ENCODE assay signal across 10 mouse cellular contexts in genomic region chr7:82371411-82371810, GRCm38 (mm10). TPM values are rescaled to one million over a fixed set of nuclear protein-coding genes. Genes with fewer than 3 reads are reported as not detected.
DNase-seq lines count a peak whose midpoint lies in the region; ATAC-seq lines count a peak whose summit lies in the region.
"Had no signal": no experiment of that assay in that cellular context is flagged by ENCODE, and none has a peak within 500 bp of the region (broad histone marks: within the 10 kb centered on the region; RNA-seq: fewer than 3 reads in every experiment).

No protein-coding gene starts in this region.

- H3K27me3 ChIP-seq in lung, embryonic 15.5 days = no peaks in the 10 kb centered on the region
- no peaks in the 10 kb centered on the region for H3K27me3 ChIP-seq in forebrain, embryonic 12.5 days
- no peaks in the 10 kb centered on the region for H3K27me3 ChIP-seq in forebrain, embryonic 14.5 days (replicated peaks; ENCODE audit: control insufficient read depth, insufficient read depth, low read length)
- H3K27me3 ChIP-seq: neural tube, embryonic 12.5 days had no signal

- peak; percentile 30 for DNase-seq in layer of hippocampus, adult 9-11 months
- DNase-seq in layer of hippocampus, adult 9-10 months (ENCODE audit: low spot score) = no peak
- peak; percentile 24 for DNase-seq in adrenal gland, adult 8-10 months
- DNase-seq in gastrocnemius, postnatal 14 days = peak; percentile 79
- DNase-seq in B cell, adult 2 months = no peak
- no peak for DNase-seq in forebrain, embryonic 14.5 days (ENCODE audit: low spot score)

- intact Hi-C loops in gastrocnemius, postnatal 14 days (cut with DNase I; ENCODE audit: low total_unique reads) = no loop called here

- no peaks in the 10 kb centered on the region for H3K9me3 ChIP-seq in lung, embryonic 15.5 days
- H3K9me3 ChIP-seq in forebrain, embryonic 12.5 days = no peaks in the 10 kb centered on the region
- no peaks in the 10 kb centered on the region for H3K9me3 ChIP-seq in forebrain, embryonic 14.5 days (replicated peaks; ENCODE audit: control insufficient read depth, low read length)
- H3K9me3 ChIP-seq: neural tube, embryonic 12.5 days had no signal

- peak; percentile 70; the same call in 1 of the 2 replicates for ATAC-seq in lung, embryonic 15.5 days (ENCODE audit: borderline replicate concordance, extremely low read depth, low FRiP score, low TSS enrichment)
- ATAC-seq in forebrain, embryonic 12.5 days (ENCODE audit: low FRiP score) = no peak
- no peak for ATAC-seq in forebrain, embryonic 14.5 days

- H3K4me3 ChIP-seq in lung, embryonic 15.5 days = no peak overlapping the region
- H3K4me3 ChIP-seq in forebrain, embryonic 12.5 days (replicated peaks) = no peak overlapping the region
- no peak overlapping the region for H3K4me3 ChIP-seq in forebrain, embryonic 14.5 days (ENCODE audit: low read depth, low read length)
- H3K4me3 ChIP-seq: neural tube, embryonic 12.5 days had no signal

- H3K9ac ChIP-seq in lung, embryonic 15.5 days = no peak overlapping the region
- H3K9ac ChIP-seq in forebrain, embryonic 12.5 days = no peak overlapping the region
- no peak overlapping the region for H3K9ac ChIP-seq in forebrain, embryonic 14.5 days (ENCODE audit: low read length)
- H3K9ac ChIP-seq: neural tube, embryonic 12.5 days had no signal

- WGBS in lung, embryonic 15.5 days = 37% methylated on average over 3 of the region's 3 CpGs
- WGBS in forebrain, embryonic 12.5 days = 83% methylated on average over 3 of the region's 3 CpGs
- WGBS in forebrain, embryonic 14.5 days = 79% methylated on average over 3 of the region's 3 CpGs

- H3K4me2 ChIP-seq in lung, embryonic 15.5 days = no peak overlapping the region
- no peak overlapping the region for H3K4me2 ChIP-seq in forebrain, embryonic 12.5 days
- H3K4me2 ChIP-seq in forebrain, embryonic 14.5 days (ENCODE audit: low read length) = no peak overlapping the region
- H3K4me2 ChIP-seq: neural tube, embryonic 12.5 days had no signal

- no peaks in the 10 kb centered on the region for H3K36me3 ChIP-seq in lung, embryonic 15.5 days
- no peaks in the 10 kb centered on the region for H3K36me3 ChIP-seq in forebrain, embryonic 12.5 days (replicated peaks)
- no peaks in the 10 kb centered on the region for H3K36me3 ChIP-seq in forebrain, embryonic 14.5 days (ENCODE audit: control insufficient read depth, insufficient read depth, low read length)
- H3K36me3 ChIP-seq: neural tube, embryonic 12.5 days had no signal

- no peak overlapping the region for H3K27ac ChIP-seq in lung, embryonic 15.5 days
- no peak overlapping the region for H3K27ac ChIP-seq in forebrain, embryonic 12.5 days
- no peak overlapping the region for H3K27ac ChIP-seq in forebrain, embryonic 14.5 days (ENCODE audit: low read depth, low read length)
- H3K27ac ChIP-seq: kidney, postnatal 0 days; neural tube, embryonic 12.5 days had no signal

- H3K4me1 ChIP-seq in lung, embryonic 15.5 days = peaks cover 6% of the 10 kb centered on the region; the same call in 1 of the 2 replicates
- no peaks in the 10 kb centered on the region for H3K4me1 ChIP-seq in forebrain, embryonic 12.5 days
- no peaks in the 10 kb centered on the region for H3K4me1 ChIP-seq in forebrain, embryonic 14.5 days (ENCODE audit: control insufficient read depth, insufficient read depth, low read length)
- H3K4me1 ChIP-seq: neural tube, embryonic 12.5 days had no signal

RNA-seq across cellular contexts. Expression of gene Adamtsl3, which starts 35.9 kb away (rescaled TPM):
- total RNA-seq in adrenal gland, adult 8-10 months (2022) = 1 to 10 TPM in 2 of 4 experiments, under 1 TPM in 2; 0.65 to 2.1 (median 1.2) TPM
- 1 to 10 TPM; 7.4 to 8.1 TPM for total RNA-seq in gastrocnemius, postnatal 14 days (2021)
- 1.2 and 2.1 TPM in 2 replicates for polyA plus RNA-seq in lung, embryonic 15.5 days (2015; fragmentation: Nextera tagmentation; extraction: Ambion mirVana)
- 0.15 and 0.56 TPM in 2 replicates for polyA plus RNA-seq in forebrain, embryonic 12.5 days (2016; fragmentation: Nextera tagmentation; extraction: Ambion mirVana)
- polyA plus RNA-seq in forebrain, embryonic 14.5 days (2014; fragmentation: Nextera tagmentation; extraction: Ambion mirVana) = 0.51 and 0.57 TPM in 2 replicates

Comparison
In these comparisons a context has a peak if more than half of its experiments do, and no peak if none do; other contexts are left out.
1. DNase-seq: peak in layer of hippocampus, adult 9-11 months (single experiment), adrenal gland, adult 8-10 months (single experiment) and gastrocnemius, postnatal 14 days (single experiment); none in layer of hippocampus, adult 9-10 months (single experiment), B cell, adult 2 months (0 of 2) and forebrain, embryonic 14.5 days (single experiment).